Mouse (Mus musculus) intestine, embryonic 15.5 days (tissue): ENCODE measurements around the gene Il1f9. TPM values are rescaled to one million over a fixed set of nuclear protein-coding genes. Genes with fewer than 3 reads are reported as not detected.
A peak's percentile ranks its signal among the peaks of the same experiment; 100 is the strongest.
"Not testable (repeated sequence)": the region's sequence is repeated elsewhere in the genome, so short reads cannot be mapped to it uniquely, and the experiment has no call there.

Source experiments
- ATAC-seq: fragments of 200-750 bp; cut with Nextera tagmentation; 2 replicates; pipeline ENCODE4 v1.8.0; 2017; ENCODE audit warnings: moderate TSS enrichment, moderate library complexity
- H3K27ac ChIP-seq: fragments of 300-500 bp; sonication (generic); 2 replicates; pipeline ENCODE4 v1.5.1; 2015; ENCODE audit warnings: mild to moderate bottlenecking, inconsistent platforms
- H3K27me3 ChIP-seq: fragments of 300-500 bp; sonication (generic); replicated peaks from 2 replicates; pipeline ENCODE4 v1.6.1; 2015; ENCODE audit warnings: inconsistent platforms
- H3K36me3 ChIP-seq: fragments of 300-500 bp; sonication (generic); 2 replicates; pipeline ENCODE4 v1.6.1; 2015; ENCODE audit warnings: inconsistent platforms
- H3K4me1 ChIP-seq: fragments of 300-500 bp; sonication (generic); replicated peaks from 2 replicates; pipeline ENCODE4 v1.6.1; 2015; ENCODE audit warnings: inconsistent platforms
- H3K4me2 ChIP-seq: fragments of 300-500 bp; sonication (generic); replicated peaks from 2 replicates; pipeline ENCODE4 v1.6.1; 2015; ENCODE audit warnings: mild to moderate bottlenecking, inconsistent platforms
- H3K4me3 ChIP-seq: fragments of 300-500 bp; sonication (generic); replicated peaks from 2 replicates; pipeline ENCODE4 v1.5.1; 2015; ENCODE audit warnings: inconsistent platforms
- H3K9ac ChIP-seq: fragments of 300-500 bp; sonication (generic); 2 replicates; pipeline ENCODE4 v1.6.1; 2015; ENCODE audit warnings: inconsistent platforms
- H3K9me3 ChIP-seq: fragments of 300-500 bp; sonication (generic); 2 replicates; pipeline ENCODE4 v1.6.1; 2016; ENCODE audit warnings: inconsistent platforms
- WGBS: fragments of 180-500 bp; shearing (Covaris S2); methylation state at CpG from one replicate; pipeline ENCODE4 v1.1.7; 2015; 5-methylcytosine and 5-hydroxymethylcytosine counted together
- polyA plus RNA-seq: library from polyadenylated mRNA; unstranded; fragments of >200 nt; fragmentation: Nextera tagmentation; extraction: Ambion mirVana; gene quantifications from 2 replicates; pipeline ENCODE4 v1.2.1, GENCODE M21; 2015

The Il1f9 gene
- polyA plus RNA-seq = not detected in 2 replicates

GRCm38 (mm10) chr2:24186176-24186575 is at the start of gene Il1f9:
Il1f9 (plus strand) TSS chr2:24186476.
- no peak for ATAC-seq
- Histone ChIP-seq H3K27me3 (no peaks in the 10 kb centered on the region), H3K4me2 (no peak within 1 kb of the TSS), H3K4me1 (no peaks in the 10 kb centered on the region), H3K27ac (no peak within 1 kb of the TSS), H3K9me3 (no peaks in the 10 kb centered on the region), H3K9ac (no peak within 1 kb of the TSS), H3K4me3 (no peak within 1 kb of the TSS), H3K36me3 (no peaks in the 10 kb centered on the region)
- WGBS = 88% methylated on average over 1 of the region's 1 CpGs

- Histone ChIP-seq H3K4me2 (no peak within 1 kb of the TSS), H3K36me3 (no peaks in the 10 kb centered on the region), H3K27me3 (no peaks in the 10 kb centered on the region), H3K9ac (no peak within 1 kb of the TSS), H3K27ac (no peak within 1 kb of the TSS), H3K9me3 (no peaks in the 10 kb centered on the region), H3K4me1 (no peaks in the 10 kb centered on the region), H3K4me3 (no peak within 1 kb of the TSS)
- WGBS = 71% methylated on average over 2 of the region's 2 CpGs
- no peak for ATAC-seq
Observed at GRCm38 (mm10) chr2:24152861-24153260, 33.4 kb upstream of the Il1f9 start, which contains the start of gene Il1f8. Il1f8 (plus strand) TSS chr2:24153161.

- ATAC-seq, H3K36me3 ChIP-seq, H3K27me3 ChIP-seq, H3K9me3 ChIP-seq, H3K4me1 ChIP-seq, H3K4me3 ChIP-seq, H3K27ac ChIP-seq, H3K9ac ChIP-seq: not testable (repeated sequence)
- WGBS = 20% methylated on average over 14 of the region's 14 CpGs
- peak overlapping the region; percentile 31; the same call in 1 of the 2 replicates for H3K4me2 ChIP-seq
Observed at GRCm38 (mm10) chr2:24181683-24182331, 4.5 kb upstream of the Il1f9 start.

GRCm38 (mm10) chr2:24182423-24183147 is 3.7 kb upstream of the Il1f9 start:
- 59% methylated on average over 13 of the region's 13 CpGs for WGBS
- H3K9ac ChIP-seq, H3K4me3 ChIP-seq, H3K36me3 ChIP-seq, H3K9me3 ChIP-seq, H3K27ac ChIP-seq, ATAC-seq, H3K4me1 ChIP-seq, H3K27me3 ChIP-seq: not testable (repeated sequence)
- H3K4me2 ChIP-seq = peak overlapping the region; percentile 31; the same call in 1 of the 2 replicates

GRCm38 (mm10) chr2:24184092-24184491 is 2.2 kb upstream of the Il1f9 start:
- not testable (repeated sequence) for H3K4me3 ChIP-seq, H3K9me3 ChIP-seq, H3K27ac ChIP-seq, H3K27me3 ChIP-seq, ATAC-seq, H3K9ac ChIP-seq, H3K36me3 ChIP-seq, H3K4me2 ChIP-seq, H3K4me1 ChIP-seq

- Histone ChIP-seq H3K4me2 (no peak overlapping the region), H3K27ac (no peak overlapping the region), H3K4me3 (no peak overlapping the region), H3K4me1 (no peaks in the 10 kb centered on the region), H3K36me3 (no peaks in the 10 kb centered on the region), H3K9ac (no peak overlapping the region), H3K27me3 (no peaks in the 10 kb centered on the region), H3K9me3 (no peaks in the 10 kb centered on the region)
- WGBS = 68% methylated on average over 6 of the region's 6 CpGs
- no peak for ATAC-seq
Observed at GRCm38 (mm10) chr2:24187585-24187984, 1.3 kb downstream of the Il1f9 start.

- Histone ChIP-seq H3K27me3 (no peaks in the 10 kb centered on the region), H3K9me3 (no peaks in the 10 kb centered on the region), H3K36me3 (no peaks in the 10 kb centered on the region), H3K4me2 (no peak overlapping the region), H3K27ac (no peak overlapping the region), H3K9ac (no peak overlapping the region), H3K4me3 (no peak overlapping the region), H3K4me1 (no peaks in the 10 kb centered on the region)
- no peak for ATAC-seq
- WGBS = 60% methylated on average over 1 of the region's 1 CpGs
Observed at GRCm38 (mm10) chr2:24188189-24188588, 1.9 kb downstream of the Il1f9 start.

- ATAC-seq = no peak
- H3K27me3 ChIP-seq = no peaks in the 10 kb centered on the region
- H3K4me3 ChIP-seq = no peak within 1 kb of the TSS
- 81% methylated on average over 2 of the region's 2 CpGs for WGBS
- no peak within 1 kb of the TSS for H3K9ac ChIP-seq
- H3K4me1 ChIP-seq = no peaks in the 10 kb centered on the region
- H3K9me3 ChIP-seq = no peaks in the 10 kb centered on the region
- no peaks in the 10 kb centered on the region for H3K36me3 ChIP-seq
- no peak within 1 kb of the TSS for H3K27ac ChIP-seq
- no peak within 1 kb of the TSS for H3K4me2 ChIP-seq
Observed at GRCm38 (mm10) chr2:24215118-24215517, 28.8 kb downstream of the Il1f9 start, which contains the start of gene Il1f6. Il1f6 (plus strand) TSS chr2:24215418.

GRCm38 (mm10) chr2:24227191-24227590 is 40.9 kb downstream of the Il1f9 start:
- ATAC-seq = no peak
- 79% methylated on average over 2 of the region's 2 CpGs for WGBS

More at GRCm38 (mm10) chr2:24227191-24227590, 40.9 kb downstream of the Il1f9 start:
- no peaks in the 10 kb centered on the region for H3K36me3 ChIP-seq
- H3K27ac ChIP-seq = no peak overlapping the region
- H3K9me3 ChIP-seq = no peaks in the 10 kb centered on the region
- H3K4me1 ChIP-seq = no peaks in the 10 kb centered on the region
- H3K27me3 ChIP-seq = no peaks in the 10 kb centered on the region
- no peak overlapping the region for H3K4me3 ChIP-seq
- H3K4me2 ChIP-seq = no peak overlapping the region
- H3K9ac ChIP-seq = no peak overlapping the region

Other genes starting within 250 kb of the Il1f9 start
- gene Hnmt, start 137.1 kb upstream of the Il1f9 start, polyA plus RNA-seq = 2.1 and 2.2 TPM in 2 replicates
- not detected in 2 replicates for gene Tbpl2, start 89.9 kb upstream of the Il1f9 start, polyA plus RNA-seq
- gene Il1f8, start 33.3 kb upstream of the Il1f9 start, polyA plus RNA-seq = not detected in 2 replicates
- not detected in 2 replicates for gene Il1f6, start 28.9 kb downstream of the Il1f9 start, polyA plus RNA-seq
- gene Il1f5, start 90.5 kb downstream of the Il1f9 start, polyA plus RNA-seq = not detected in 2 replicates
- not detected in 2 replicates for gene Il1f10, start 104.7 kb downstream of the Il1f9 start, polyA plus RNA-seq
- gene Il1rn, start 150.4 kb downstream of the Il1f9 start, polyA plus RNA-seq = 0.68 and 2.4 TPM in 2 replicates
- 5.5 and 6.3 TPM in 2 replicates for gene Psd4, start 181.1 kb downstream of the Il1f9 start, polyA plus RNA-seq